Mouse (Mus musculus): Measurements from ENCODE around the gene Entpd4b.
"Not testable (repeated sequence)": the region's sequence is repeated elsewhere in the genome, so short reads cannot be mapped to it uniquely, and the experiment has no call there.

The Entpd4b gene

GRCm38 (mm10) chr14:69555110-69555831 lies at the start of gene Entpd4b:
Gene Entpd4b, plus strand, starts transcription at chr14:69555424.
- DNase-seq (ENCODE audit: low spot score) = not testable (repeated sequence)

GRCm38 (mm10) chr14:69507000-69507399 lies 48.2 kb upstream of the Entpd4b start:
- not testable (repeated sequence) for DNase-seq (ENCODE audit: low spot score)

GRCm38 (mm10) chr14:69512449-69512848 lies 42.8 kb upstream of the Entpd4b start, which contains the start of gene Gm27179:
Gene Gm27179, minus strand, starts transcription at chr14:69512549.
- not testable (repeated sequence) for DNase-seq (ENCODE audit: low spot score)

- DNase-seq (ENCODE audit: low spot score) = not testable (repeated sequence)
These were observed 34.4 kb upstream of the Entpd4b start for GRCm38 (mm10) chr14:69520810-69521209.

- DNase-seq (ENCODE audit: low spot score) = not testable (repeated sequence)
These were observed 32.2 kb upstream of the Entpd4b start for GRCm38 (mm10) chr14:69523001-69523400.

GRCm38 (mm10) chr14:69526202-69526601 lies 29.0 kb upstream of the Entpd4b start:
- not testable (repeated sequence) for DNase-seq (ENCODE audit: low spot score)

GRCm38 (mm10) chr14:69536539-69536938 lies 18.7 kb upstream of the Entpd4b start:
- DNase-seq (ENCODE audit: low spot score) = not testable (repeated sequence)

- DNase-seq (ENCODE audit: low spot score) = not testable (repeated sequence)
These were observed 15.1 kb upstream of the Entpd4b start for GRCm38 (mm10) chr14:69540113-69540512.

- DNase-seq (ENCODE audit: low spot score) = not testable (repeated sequence)
These were observed 12.5 kb upstream of the Entpd4b start for GRCm38 (mm10) chr14:69542695-69543094.

- DNase-seq (ENCODE audit: low spot score) = not testable (repeated sequence)
These were observed 11.2 kb upstream of the Entpd4b start for GRCm38 (mm10) chr14:69544033-69544432.

GRCm38 (mm10) chr14:69545052-69545451 lies 10.2 kb upstream of the Entpd4b start:
- DNase-seq (ENCODE audit: low spot score) = not testable (repeated sequence)

GRCm38 (mm10) chr14:69547310-69547709 lies 7.9 kb upstream of the Entpd4b start:
- not testable (repeated sequence) for DNase-seq (ENCODE audit: low spot score)

GRCm38 (mm10) chr14:69556820-69557219 lies 1.6 kb downstream of the Entpd4b start:
- DNase-seq (ENCODE audit: low spot score) = not testable (repeated sequence)

- not testable (repeated sequence) for DNase-seq (ENCODE audit: low spot score)
These were observed 2.3 kb downstream of the Entpd4b start for GRCm38 (mm10) chr14:69557550-69557949.

Data from ovary, postnatal 14 days (tissue).